ENCODE assay signal across 9 mouse cellular contexts in the genomic region with DNA sequence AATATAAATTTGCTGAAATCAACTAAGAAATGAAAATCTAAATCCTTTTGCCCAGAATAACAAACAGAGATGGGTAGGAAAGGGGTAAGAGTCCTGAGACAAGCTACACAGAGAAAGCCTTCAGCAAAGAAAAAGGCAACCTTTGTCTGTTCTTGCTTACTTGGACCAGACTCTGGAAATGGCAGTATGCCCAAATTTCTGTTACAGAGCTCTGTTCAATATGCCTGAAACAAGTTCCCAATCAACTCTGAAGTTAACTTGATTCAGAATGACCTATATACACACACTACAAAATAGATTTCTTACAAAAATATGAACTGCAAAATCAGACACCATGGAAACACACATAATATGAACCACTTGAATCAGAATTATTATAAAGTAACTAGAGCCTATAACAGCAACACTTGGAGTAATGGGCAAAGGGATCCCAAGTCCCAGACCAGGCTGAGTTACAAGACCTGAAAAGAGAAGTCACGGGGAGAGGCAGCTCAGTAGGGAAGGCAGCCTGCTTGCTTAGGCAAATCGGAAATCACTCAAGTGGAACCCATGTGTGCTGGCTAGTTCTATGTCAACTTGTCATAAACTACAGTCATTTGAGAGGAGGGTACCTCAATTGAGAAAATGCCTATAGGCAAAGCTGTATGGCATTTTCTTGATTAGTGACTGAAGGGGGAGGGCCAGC. TPM values are rescaled to one million over a fixed set of nuclear protein-coding genes. Genes with fewer than 3 reads are reported as not detected.
A peak's percentile ranks its signal among the peaks of the same experiment; 100 is the strongest.
DNase-seq lines count a peak whose midpoint lies in the region; ATAC-seq and TF ChIP-seq lines count a peak whose summit lies in the region.
"Had no signal": no experiment of that assay in that cellular context is flagged by ENCODE, and none has a peak within 500 bp of the region (broad histone marks: within the 10 kb centered on the region; RNA-seq: fewer than 3 reads in every experiment).

No protein-coding gene starts in this region.

- no peaks in the 10 kb centered on the region for H3K27me3 ChIP-seq in hindbrain, embryonic 15.5 days
- H3K27me3 ChIP-seq in hindbrain, embryonic 10.5 days (ENCODE audit: insufficient read depth, poor library complexity, severe bottlenecking), result no peaks in the 10 kb centered on the region
- no peaks in the 10 kb centered on the region for H3K27me3 ChIP-seq in spleen, adult 2 months (ENCODE audit: control insufficient read depth, insufficient read depth, low read length)
- H3K27me3 ChIP-seq: liver, embryonic 15.5 days; stomach, embryonic 15.5 days had no signal

- 32% methylated on average over 2 of the region's 2 CpGs for WGBS in hindbrain, embryonic 15.5 days
- WGBS in hindbrain, embryonic 10.5 days, result 66% methylated on average over 2 of the region's 2 CpGs
- WGBS in spleen, adult 2 months, result 43% methylated on average over 2 of the region's 2 CpGs

- H3K4me1 ChIP-seq in hindbrain, embryonic 15.5 days (replicated peaks), result 0 out of 2 replicates have a peak, but pooled peaks cover 8% of the 10 kb centered on the region
- no peaks in the 10 kb centered on the region for H3K4me1 ChIP-seq in hindbrain, embryonic 10.5 days (replicated peaks)
- peaks cover 5% of the 10 kb centered on the region; the same call in 1 of the 2 replicates for H3K4me1 ChIP-seq in spleen, adult 2 months (ENCODE audit: control insufficient read depth, insufficient read depth, insufficient read length)
- H3K4me1 ChIP-seq: stomach, embryonic 15.5 days had no signal

- H3K9ac ChIP-seq in hindbrain, embryonic 15.5 days, result no peak overlapping the region
- H3K9ac ChIP-seq: liver, embryonic 15.5 days; stomach, embryonic 15.5 days had no signal

- ATAC-seq in hindbrain, embryonic 15.5 days (ENCODE audit: low FRiP score, low read depth), result peak; percentile 70

- no peaks in the 10 kb centered on the region for H3K36me3 ChIP-seq in hindbrain, embryonic 15.5 days
- no peaks in the 10 kb centered on the region for H3K36me3 ChIP-seq in hindbrain, embryonic 10.5 days
- peaks cover 1% of the 10 kb centered on the region; the same call in 1 of the 2 replicates for H3K36me3 ChIP-seq in spleen, adult 2 months (ENCODE audit: control insufficient read depth, insufficient read depth, low read length)
- H3K36me3 ChIP-seq: liver, embryonic 15.5 days; stomach, embryonic 15.5 days had no signal

- no peaks in the 10 kb centered on the region for H3K9me3 ChIP-seq in hindbrain, embryonic 15.5 days
- no peaks in the 10 kb centered on the region for H3K9me3 ChIP-seq in hindbrain, embryonic 10.5 days
- H3K9me3 ChIP-seq: liver, embryonic 15.5 days; stomach, embryonic 15.5 days had no signal

- H3K27ac ChIP-seq in hindbrain, embryonic 15.5 days (replicated peaks), result peak overlapping the region; percentile 25
- H3K27ac ChIP-seq in hindbrain, embryonic 10.5 days, result no peak overlapping the region
- no peak overlapping the region for H3K27ac ChIP-seq in spleen, adult 2 months (ENCODE audit: insufficient read depth, low read length)
- H3K27ac ChIP-seq: liver, embryonic 15.5 days; stomach, embryonic 15.5 days had no signal

- DNase-seq in hindbrain, embryonic 10.5 days (ENCODE audit: low spot score), result no peak
- peak; percentile 18 to 47 for DNase-seq in spleen, adult 2 months (ENCODE audit: low read depth in 1 of 2, low spot score in 2 of 2)
- no peak for DNase-seq in spleen, postnatal 4 days (ENCODE audit: low spot score in 2 of 2)
- peak; percentile 19 for DNase-seq in kidney, postnatal 14 days
- DNase-seq in telencephalon, adult 2 months (ENCODE audit: low read depth, low spot score), result peak; percentile 40
- DNase-seq in lung, postnatal 25 days (ENCODE audit: low spot score), result no peak

- H3K4me2 ChIP-seq in hindbrain, embryonic 15.5 days, result no peak overlapping the region
- H3K4me2 ChIP-seq: liver, embryonic 15.5 days; stomach, embryonic 15.5 days had no signal

- no peak overlapping the region for H3K4me3 ChIP-seq in hindbrain, embryonic 15.5 days
- no peak overlapping the region for H3K4me3 ChIP-seq in hindbrain, embryonic 10.5 days
- no peak overlapping the region for H3K4me3 ChIP-seq in spleen, adult 2 months (ENCODE audit: extremely low read depth, insufficient read depth, insufficient read length)
- H3K4me3 ChIP-seq: liver, embryonic 15.5 days; stomach, embryonic 15.5 days had no signal

- no peak for TF ChIP-seq POLR2A in spleen, adult 2 months (IDR thresholded peaks at IDR 0.05; ENCODE audit: low read depth, low read length)

- no peak for TF ChIP-seq CTCF in spleen, adult 2 months (IDR thresholded peaks at IDR 0.05; ENCODE audit: extremely low read depth, insufficient read depth, insufficient read length, insufficient replicate concordance)

RNA-seq across cellular contexts. Expression of gene Abi1, which starts 53.9 kb away (rescaled TPM):
- polyA plus RNA-seq in hindbrain, embryonic 15.5 days (2015; fragmentation: Nextera tagmentation; extraction: Ambion mirVana), result 57.3 and 60.9 TPM in 2 replicates
- 33.6 and 36.8 TPM in 2 replicates for polyA plus RNA-seq in hindbrain, embryonic 10.5 days (2016; fragmentation: Nextera tagmentation; extraction: Ambion mirVana)
- polyA plus RNA-seq in spleen, adult 2 months (2012; rRNA removed), result 63.0 and 67.8 TPM in 2 replicates

Comparison
In these comparisons a context has a peak if more than half of its experiments do, and no peak if none do; other contexts are left out.
1. DNase-seq: peak in spleen, adult 2 months (2 of 2), kidney, postnatal 14 days (single experiment) and telencephalon, adult 2 months (single experiment); none in hindbrain, embryonic 10.5 days (single experiment), spleen, postnatal 4 days (0 of 2) and lung, postnatal 25 days (single experiment).